Mouse (Mus musculus): ENCODE results near the gene Dysf.

- TF ChIP-seq CTCF (IDR thresholded peaks at IDR 0.05; ENCODE audit: low read depth) (no peak), EP300 (optimal IDR thresholded peaks at IDR 0.05) (no peak)
These were observed 219.8 kb downstream of the Dysf start for GRCm38 (mm10) chr6:84228196-84228595.

Data from stomach, postnatal 0 days (tissue).